Mouse (Mus musculus) embryonic facial prominence, embryonic 10.5 days (tissue): ENCODE measurements around the gene Chchd10. TPM values are rescaled to one million over a fixed set of nuclear protein-coding genes. Genes with fewer than 3 reads are reported as not detected.

Experiments
- DNase-seq: peaks from one replicate; pipeline ENCODE4 v3.0.0-alpha.2; 2017; ENCODE audit warnings: low spot score
- H3K27ac ChIP-seq: fragments of 300-500 bp; sonication (generic); replicated peaks from 2 replicates; pipeline ENCODE4 v1.5.1; 2016; ENCODE audit warnings: mild to moderate bottlenecking
- H3K27me3 ChIP-seq: fragments of 300-500 bp; sonication (generic); replicated peaks from 2 replicates; pipeline ENCODE4 v1.6.1; 2016; ENCODE audit warnings: low read depth, mild to moderate bottlenecking; ENCODE audit not compliant: poor library complexity, severe bottlenecking
- H3K36me3 ChIP-seq: fragments of 300-500 bp; sonication (generic); replicated peaks from 2 replicates; pipeline ENCODE4 v1.6.1; 2016; ENCODE audit warnings: mild to moderate bottlenecking, moderate library complexity
- H3K4me1 ChIP-seq: fragments of 300-500 bp; sonication (generic); 2 replicates; pipeline ENCODE4 v1.6.1; 2016
- H3K4me3 ChIP-seq: fragments of 300-500 bp; sonication (generic); 2 replicates; pipeline ENCODE4 v1.5.1; 2016; ENCODE audit warnings: mild to moderate bottlenecking, moderate library complexity
- H3K9me3 ChIP-seq: fragments of 300-500 bp; sonication (generic); 2 replicates; pipeline ENCODE4 v1.6.1; 2016; ENCODE audit warnings: mild to moderate bottlenecking
- WGBS: fragments of 180-500 bp; shearing (Covaris S2); methylation state at CpG from one replicate; pipeline ENCODE4 v1.1.7; 2016; 5-methylcytosine and 5-hydroxymethylcytosine counted together
- polyA plus RNA-seq: library from polyadenylated mRNA; unstranded; fragments of >200 nt; fragmentation: Nextera tagmentation; extraction: Ambion mirVana; gene quantifications from 2 replicates; pipeline ENCODE4 v1.2.1, GENCODE M21; 2016

Gene Chchd10
- polyA plus RNA-seq, 1 experiment from 2014 or later = 9.6 TPM

GRCm38 (mm10) chr10:75932081-75932678, 750 bp upstream of the Chchd10 start:
- peak overlapping the region; percentile 87 for H3K27ac ChIP-seq
- H3K27me3 ChIP-seq = peaks cover 86% of the 10 kb centered on the region
- peaks cover 48% of the 10 kb centered on the region for H3K4me1 ChIP-seq
- under 1% methylated on average over 44 of the region's 44 CpGs for WGBS
- H3K9me3 ChIP-seq = no peaks in the 10 kb centered on the region
- H3K36me3 ChIP-seq = peaks cover 14% of the 10 kb centered on the region
- DNase-seq = peak; percentile 88
- peak overlapping the region; percentile 74 for H3K4me3 ChIP-seq

GRCm38 (mm10) chr10:75934991-75935390, 2.1 kb downstream of the Chchd10 start:
- Histone ChIP-seq H3K4me1 (peaks cover 58% of the 10 kb centered on the region), H3K9me3 (no peaks in the 10 kb centered on the region), H3K27me3 (peaks cover 96% of the 10 kb centered on the region), H3K4me3 (peak overlapping the region; percentile 71), H3K36me3 (no peaks in the 10 kb centered on the region), H3K27ac (no peak overlapping the region)
- DNase-seq = no peak
- 75% methylated on average over 1 of the region's 1 CpGs for WGBS

- Histone ChIP-seq H3K27me3 (peaks cover 95% of the 10 kb centered on the region), H3K4me1 (peaks cover 57% of the 10 kb centered on the region), H3K9me3 (no peaks in the 10 kb centered on the region), H3K4me3 (peak within 1 kb of the TSS; percentile 71), H3K36me3 (no peaks in the 10 kb centered on the region), H3K27ac (no peak within 1 kb of the TSS)
- peak; percentile 84 for DNase-seq
- WGBS = 2% methylated on average over 51 of the region's 51 CpGs
Measured at GRCm38 (mm10) chr10:75935680-75936541, 3.0 kb downstream of the Chchd10 start, which contains the start of gene Mmp11. TSS of gene Mmp11 (minus strand) at chr10:75936496.

- no peaks in the 10 kb centered on the region for H3K9me3 ChIP-seq
- peaks cover 45% of the 10 kb centered on the region for H3K4me1 ChIP-seq
- peaks cover 83% of the 10 kb centered on the region for H3K27me3 ChIP-seq
- no peak for DNase-seq
- H3K4me3 ChIP-seq = no peak overlapping the region
- H3K27ac ChIP-seq = no peak overlapping the region
- no peaks in the 10 kb centered on the region for H3K36me3 ChIP-seq
- WGBS = 32% methylated on average over 18 of the region's 18 CpGs
Measured at GRCm38 (mm10) chr10:75936909-75937667, 4.2 kb downstream of the Chchd10 start.

GRCm38 (mm10) chr10:75937851-75938643, 5.1 kb downstream of the Chchd10 start:
- no peaks in the 10 kb centered on the region for H3K9me3 ChIP-seq
- H3K4me1 ChIP-seq = peaks cover 36% of the 10 kb centered on the region
- no peaks in the 10 kb centered on the region for H3K36me3 ChIP-seq
- H3K27ac ChIP-seq = no peak overlapping the region
- DNase-seq = no peak
- H3K4me3 ChIP-seq = no peak overlapping the region
- H3K27me3 ChIP-seq = peaks cover 82% of the 10 kb centered on the region
- WGBS = 51% methylated on average over 10 of the region's 10 CpGs

- H3K27me3 ChIP-seq = peaks cover 68% of the 10 kb centered on the region
- WGBS = 42% methylated on average over 9 of the region's 9 CpGs
- DNase-seq = no peak
- H3K9me3 ChIP-seq = no peaks in the 10 kb centered on the region
- 0 out of 2 replicates have a peak overlapping the region, but pooled peaks have one; percentile 22 for H3K4me3 ChIP-seq
- peaks cover 41% of the 10 kb centered on the region for H3K4me1 ChIP-seq
- no peaks in the 10 kb centered on the region for H3K36me3 ChIP-seq
- no peak overlapping the region for H3K27ac ChIP-seq
Measured at GRCm38 (mm10) chr10:75939481-75940234, 6.7 kb downstream of the Chchd10 start.

- DNase-seq = no peak
- 76% methylated on average over 5 of the region's 5 CpGs for WGBS
- H3K4me3 ChIP-seq = 0 out of 2 replicates have a peak within 1 kb of the TSS, but pooled peaks have one; percentile 22
- H3K4me1 ChIP-seq = peaks cover 35% of the 10 kb centered on the region
- H3K27ac ChIP-seq = 0 out of 2 replicates have a peak within 1 kb of the TSS, but pooled peaks have one; percentile 19
- no peaks in the 10 kb centered on the region for H3K36me3 ChIP-seq
- peaks cover 59% of the 10 kb centered on the region for H3K27me3 ChIP-seq
- H3K9me3 ChIP-seq = no peaks in the 10 kb centered on the region
Measured at GRCm38 (mm10) chr10:75940520-75940919, 7.6 kb downstream of the Chchd10 start, which contains the start of gene Gm867. TSS of gene Gm867 (minus strand) at chr10:75940672.

- Histone ChIP-seq H3K4me1 (peaks cover 28% of the 10 kb centered on the region), H3K27ac (no peak overlapping the region), H3K36me3 (no peaks in the 10 kb centered on the region), H3K4me3 (no peak overlapping the region), H3K9me3 (no peaks in the 10 kb centered on the region), H3K27me3 (peaks cover 52% of the 10 kb centered on the region)
- WGBS = 69% methylated on average over 9 of the region's 9 CpGs
- no peak for DNase-seq
Measured at GRCm38 (mm10) chr10:75941042-75941824, 8.3 kb downstream of the Chchd10 start.

- Histone ChIP-seq H3K4me1 (peaks cover 18% of the 10 kb centered on the region), H3K36me3 (no peaks in the 10 kb centered on the region), H3K4me3 (no peak within 1 kb of the TSS), H3K9me3 (no peaks in the 10 kb centered on the region), H3K27ac (no peak within 1 kb of the TSS), H3K27me3 (peaks cover 35% of the 10 kb centered on the region)
- 81% methylated on average over 15 of the region's 15 CpGs for WGBS
- no peak for DNase-seq
Measured at GRCm38 (mm10) chr10:75942736-75943477, 10.0 kb downstream of the Chchd10 start, which contains the start of gene Vpreb3. TSS of gene Vpreb3 (plus strand) at chr10:75943057.

- Histone ChIP-seq H3K36me3 (no peaks in the 10 kb centered on the region), H3K4me1 (peaks cover 18% of the 10 kb centered on the region), H3K9me3 (no peaks in the 10 kb centered on the region), H3K27ac (no peak overlapping the region), H3K27me3 (peaks cover 33% of the 10 kb centered on the region), H3K4me3 (no peak overlapping the region)
- WGBS = 30% methylated on average over 11 of the region's 11 CpGs
- no peak for DNase-seq
Measured at GRCm38 (mm10) chr10:75944066-75944772, 11.3 kb downstream of the Chchd10 start.
